Mouse (Mus musculus) right cerebral cortex, postnatal 10 days (tissue): ENCODE results near the gene Id2.
A peak's percentile ranks its signal among the peaks of the same experiment; 100 is the strongest.

ENCODE experiments used
- DNase-seq, 2 experiments: peaks; one replicate each; pipeline ENCODE4 v3.0.0; 2021; ENCODE audit warnings: low spot score in 2 of 2

The Id2 gene

GRCm38 (mm10) chr12:25083260-25084178 lies 13.4 kb downstream of the Id2 start:
- DNase-seq, result no peak

GRCm38 (mm10) chr12:25074344-25074743 lies 22.6 kb downstream of the Id2 start:
- peak in 1 of 2 experiments; percentile 51 for DNase-seq

- DNase-seq, result no peak
These were observed 23.6 kb downstream of the Id2 start for GRCm38 (mm10) chr12:25073374-25073773.

- DNase-seq, result no peak
These were observed 34.7 kb downstream of the Id2 start for GRCm38 (mm10) chr12:25062264-25062663.

- DNase-seq, result no peak
These were observed 36.0 kb downstream of the Id2 start for GRCm38 (mm10) chr12:25060901-25061300.

- DNase-seq, result no peak
These were observed 37.3 kb downstream of the Id2 start for GRCm38 (mm10) chr12:25059487-25060200.

- no peak for DNase-seq
These were observed 42.0 kb downstream of the Id2 start for GRCm38 (mm10) chr12:25054963-25055362.

- no peak for DNase-seq
These were observed 42.4 kb downstream of the Id2 start for GRCm38 (mm10) chr12:25054511-25054910.

GRCm38 (mm10) chr12:25049253-25049652 lies 47.7 kb downstream of the Id2 start:
- DNase-seq, result no peak

GRCm38 (mm10) chr12:25044579-25044978 lies 52.4 kb downstream of the Id2 start:
- DNase-seq, result no peak

GRCm38 (mm10) chr12:25044056-25044455 lies 52.9 kb downstream of the Id2 start:
- DNase-seq, result no peak
